Mouse (Mus musculus): ENCODE results near the gene Mettl24.

DNA sequence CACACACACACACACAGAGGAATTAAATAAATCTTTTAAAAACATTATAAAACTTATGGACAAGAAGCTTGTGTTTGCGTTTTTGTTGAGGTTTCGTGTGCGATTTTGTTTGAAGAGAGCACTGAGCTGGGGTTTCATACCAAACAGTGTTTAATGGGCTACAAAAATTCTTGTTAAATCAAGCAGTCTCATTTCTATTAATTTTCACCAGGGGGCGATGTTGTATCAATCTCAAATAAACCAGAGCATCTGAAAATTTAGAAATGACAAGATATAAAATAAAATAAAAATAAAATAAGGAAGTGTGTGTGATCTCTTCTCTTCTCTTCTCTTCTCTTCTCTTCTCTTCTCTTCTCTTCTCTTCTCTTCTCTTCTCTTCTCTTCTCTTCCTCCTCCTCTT lies 33.4 kb upstream of the Mettl24 start:
- TF ChIP-seq POLR2A (IDR thresholded peaks at IDR 0.05; ENCODE audit: borderline replicate concordance, extremely low read depth, low read depth, low read length) (no peak), CTCF (IDR thresholded peaks at IDR 0.05; ENCODE audit: insufficient read depth, low read length) (no peak)

Data from lung, adult 2 months (tissue).